ENCODE assay signal across 11 mouse cellular contexts in genomic region chr14:9669766-9670165, GRCm38 (mm10).
"Had no signal": no experiment of that assay in that cellular context is flagged by ENCODE, and none has a peak within 500 bp of the region (broad histone marks: within the 10 kb centered on the region; RNA-seq: fewer than 3 reads in every experiment).

No protein-coding gene starts in this region.

- DNase-seq: gastrocnemius, postnatal 14 days; heart, adult 2 months; heart, postnatal 10 days; heart, postnatal 4 days; kidney, adult 18-20 months; kidney, adult 8-10 months; kidney, postnatal 10 days; kidney, postnatal 25 days; kidney, postnatal 4 days; liver; liver, embryonic 13.5 days had no signal
